Mouse (Mus musculus): ENCODE results near the gene Vash2. TPM values are rescaled to one million over a fixed set of nuclear protein-coding genes. Genes with fewer than 3 reads are reported as not detected.

The Vash2 gene
- polyA plus RNA-seq, 1 experiment from 2014 or later: 86.4 TPM

GRCm38 (mm10) chr1:190972612-190973192, 6.4 kb downstream of the Vash2 start:
- no peak for ATAC-seq (ENCODE audit: low FRiP score)
- 55% methylated on average over 7 of the region's 7 CpGs for WGBS
- Histone ChIP-seq H3K9me3 (replicated peaks) (no peaks in the 10 kb centered on the region), H3K4me2 (no peak overlapping the region), H3K27ac (replicated peaks) (no peak overlapping the region), H3K27me3 (replicated peaks) (no peaks in the 10 kb centered on the region), H3K4me3 (replicated peaks) (no peak overlapping the region), H3K36me3 (peaks cover 70% of the 10 kb centered on the region), H3K9ac (replicated peaks) (no peak overlapping the region), H3K4me1 (peaks cover 50% of the 10 kb centered on the region)

GRCm38 (mm10) chr1:190971708-190972610, 7.1 kb downstream of the Vash2 start:
- ATAC-seq (ENCODE audit: low FRiP score): no peak
- H3K27me3 ChIP-seq (replicated peaks): no peaks in the 10 kb centered on the region
- no peak overlapping the region for H3K27ac ChIP-seq (replicated peaks)
- H3K4me2 ChIP-seq: no peak overlapping the region
- peaks cover 78% of the 10 kb centered on the region for H3K36me3 ChIP-seq
- H3K4me3 ChIP-seq (replicated peaks): no peak overlapping the region
- H3K9me3 ChIP-seq (replicated peaks): no peaks in the 10 kb centered on the region
- no peak overlapping the region for H3K9ac ChIP-seq (replicated peaks)
- peaks cover 43% of the 10 kb centered on the region for H3K4me1 ChIP-seq
- 83% methylated on average over 14 of the region's 14 CpGs for WGBS

GRCm38 (mm10) chr1:190968010-190968409, 11.1 kb downstream of the Vash2 start:
- H3K4me1 ChIP-seq: peaks cover 6% of the 10 kb centered on the region
- no peak for ATAC-seq (ENCODE audit: low FRiP score)
- peaks cover 93% of the 10 kb centered on the region for H3K36me3 ChIP-seq
- no peaks in the 10 kb centered on the region for H3K9me3 ChIP-seq (replicated peaks)
- H3K9ac ChIP-seq (replicated peaks): no peak overlapping the region
- WGBS: 93% methylated on average over 7 of the region's 7 CpGs
- no peaks in the 10 kb centered on the region for H3K27me3 ChIP-seq (replicated peaks)
- H3K4me3 ChIP-seq (replicated peaks): no peak overlapping the region
- no peak overlapping the region for H3K27ac ChIP-seq (replicated peaks)
- no peak overlapping the region for H3K4me2 ChIP-seq

GRCm38 (mm10) chr1:190964992-190965780, 13.9 kb downstream of the Vash2 start:
- Histone ChIP-seq H3K4me3 (replicated peaks) (no peak overlapping the region), H3K27me3 (replicated peaks) (no peaks in the 10 kb centered on the region), H3K36me3 (peaks cover 94% of the 10 kb centered on the region), H3K4me2 (no peak overlapping the region), H3K9me3 (replicated peaks) (no peaks in the 10 kb centered on the region), H3K27ac (replicated peaks) (no peak overlapping the region), H3K9ac (replicated peaks) (no peak overlapping the region), H3K4me1 (no peaks in the 10 kb centered on the region)
- ATAC-seq (ENCODE audit: low FRiP score): no peak
- WGBS: 86% methylated on average over 15 of the region's 15 CpGs

GRCm38 (mm10) chr1:190962760-190963159, 16.3 kb downstream of the Vash2 start:
- no peak for ATAC-seq (ENCODE audit: low FRiP score)
- Histone ChIP-seq H3K4me1 (no peaks in the 10 kb centered on the region), H3K9ac (replicated peaks) (no peak overlapping the region), H3K4me3 (replicated peaks) (no peak overlapping the region), H3K9me3 (replicated peaks) (no peaks in the 10 kb centered on the region), H3K27ac (replicated peaks) (no peak overlapping the region), H3K4me2 (no peak overlapping the region), H3K36me3 (peaks cover 96% of the 10 kb centered on the region), H3K27me3 (replicated peaks) (no peaks in the 10 kb centered on the region)
- 94% methylated on average over 3 of the region's 3 CpGs for WGBS

- no peak overlapping the region for H3K4me2 ChIP-seq
- no peaks in the 10 kb centered on the region for H3K9me3 ChIP-seq (replicated peaks)
- no peak for ATAC-seq (ENCODE audit: low FRiP score)
- no peaks in the 10 kb centered on the region for H3K27me3 ChIP-seq (replicated peaks)
- no peaks in the 10 kb centered on the region for H3K4me1 ChIP-seq
- WGBS: 89% methylated on average over 5 of the region's 5 CpGs
- H3K36me3 ChIP-seq: peaks cover 94% of the 10 kb centered on the region
- H3K27ac ChIP-seq (replicated peaks): no peak overlapping the region
- H3K9ac ChIP-seq (replicated peaks): no peak overlapping the region
- no peak overlapping the region for H3K4me3 ChIP-seq (replicated peaks)
Observed at GRCm38 (mm10) chr1:190958821-190959220, 20.3 kb downstream of the Vash2 start.

- Histone ChIP-seq H3K27ac (replicated peaks) (no peak overlapping the region), H3K9ac (replicated peaks) (no peak overlapping the region), H3K4me1 (no peaks in the 10 kb centered on the region), H3K4me3 (replicated peaks) (no peak overlapping the region), H3K9me3 (replicated peaks) (no peaks in the 10 kb centered on the region), H3K27me3 (replicated peaks) (no peaks in the 10 kb centered on the region), H3K36me3 (peaks cover 93% of the 10 kb centered on the region), H3K4me2 (no peak overlapping the region)
- WGBS: 80% methylated on average over 3 of the region's 3 CpGs
- no peak for ATAC-seq (ENCODE audit: low FRiP score)
Observed at GRCm38 (mm10) chr1:190953009-190953408, 26.1 kb downstream of the Vash2 start.

GRCm38 (mm10) chr1:190951014-190951413, 28.1 kb downstream of the Vash2 start:
- Histone ChIP-seq H3K4me2 (no peak overlapping the region), H3K36me3 (peaks cover 90% of the 10 kb centered on the region), H3K4me3 (replicated peaks) (no peak overlapping the region), H3K27ac (replicated peaks) (no peak overlapping the region), H3K9ac (replicated peaks) (no peak overlapping the region), H3K9me3 (replicated peaks) (no peaks in the 10 kb centered on the region), H3K27me3 (replicated peaks) (no peaks in the 10 kb centered on the region), H3K4me1 (no peaks in the 10 kb centered on the region)
- no peak for ATAC-seq (ENCODE audit: low FRiP score)
- 89% methylated on average over 5 of the region's 5 CpGs for WGBS

- H3K36me3 ChIP-seq: peaks cover 79% of the 10 kb centered on the region
- no peak for ATAC-seq (ENCODE audit: low FRiP score)
- H3K27ac ChIP-seq (replicated peaks): no peak overlapping the region
Observed at GRCm38 (mm10) chr1:190948846-190949245, 30.2 kb downstream of the Vash2 start.

GRCm38 (mm10) chr1:190948439-190948838, 30.7 kb downstream of the Vash2 start:
- no peak overlapping the region for H3K4me2 ChIP-seq
- WGBS: 84% methylated on average over 7 of the region's 7 CpGs
- H3K4me1 ChIP-seq: no peaks in the 10 kb centered on the region
- H3K9me3 ChIP-seq (replicated peaks): no peaks in the 10 kb centered on the region
- no peaks in the 10 kb centered on the region for H3K27me3 ChIP-seq (replicated peaks)
- H3K36me3 ChIP-seq: peaks cover 77% of the 10 kb centered on the region
- no peak overlapping the region for H3K4me3 ChIP-seq (replicated peaks)
- ATAC-seq (ENCODE audit: low FRiP score): no peak
- no peak overlapping the region for H3K9ac ChIP-seq (replicated peaks)
- no peak overlapping the region for H3K27ac ChIP-seq (replicated peaks)

More at GRCm38 (mm10) chr1:190948846-190949245, 30.2 kb downstream of the Vash2 start:
- Histone ChIP-seq H3K4me3 (replicated peaks) (no peak overlapping the region), H3K4me2 (no peak overlapping the region), H3K27me3 (replicated peaks) (no peaks in the 10 kb centered on the region), H3K9ac (replicated peaks) (no peak overlapping the region), H3K4me1 (no peaks in the 10 kb centered on the region), H3K9me3 (replicated peaks) (no peaks in the 10 kb centered on the region)
- WGBS: 91% methylated on average over 17 of the region's 17 CpGs

- no peak overlapping the region for H3K9ac ChIP-seq (replicated peaks)
- H3K9me3 ChIP-seq (replicated peaks): no peaks in the 10 kb centered on the region
- H3K4me2 ChIP-seq: no peak overlapping the region
- H3K4me1 ChIP-seq: no peaks in the 10 kb centered on the region
- peaks cover 77% of the 10 kb centered on the region for H3K36me3 ChIP-seq
- no peak overlapping the region for H3K4me3 ChIP-seq (replicated peaks)
- no peak overlapping the region for H3K27ac ChIP-seq (replicated peaks)
- WGBS: 86% methylated on average over 5 of the region's 5 CpGs
- H3K27me3 ChIP-seq (replicated peaks): no peaks in the 10 kb centered on the region
- ATAC-seq (ENCODE audit: low FRiP score): no peak
Observed at GRCm38 (mm10) chr1:190947986-190948385, 31.1 kb downstream of the Vash2 start.
